Mouse (Mus musculus): Measurements from ENCODE around the gene Hnrnpa3. TPM values are rescaled to one million over a fixed set of nuclear protein-coding genes. Genes with fewer than 3 reads are reported as not detected.
"Not testable (repeated sequence)": the region's sequence is repeated elsewhere in the genome, so short reads cannot be mapped to it uniquely, and the experiment has no call there.

Hnrnpa3 gene
- polyA plus RNA-seq, 1 experiment from 2014 or later: 325 TPM

GRCm38 (mm10) chr2:75690656-75691055, 31.6 kb downstream of the Hnrnpa3 start:
- Histone ChIP-seq H3K4me2 (ENCODE audit: low read depth, low read length, severe bottlenecking) (no peak overlapping the region), H3K27ac (ENCODE audit: low read depth, low read length) (no peak overlapping the region), H3K36me3 (ENCODE audit: control insufficient read depth, insufficient read depth, low read length) (no peaks in the 10 kb centered on the region), H3K9ac (ENCODE audit: low read length) (no peak overlapping the region), H3K4me1 (replicated peaks; ENCODE audit: control insufficient read depth, insufficient read depth, low read length) (no peaks in the 10 kb centered on the region), H3K4me3 (ENCODE audit: low read depth, low read length) (no peak overlapping the region), H3K9me3 (ENCODE audit: control insufficient read depth, low read length) (no peaks in the 10 kb centered on the region), H3K27me3 (ENCODE audit: control insufficient read depth, insufficient read depth, low read length) (no peaks in the 10 kb centered on the region)
- 95% methylated on average over 4 of the region's 4 CpGs for WGBS
- ATAC-seq (replicated peaks; ENCODE audit: low FRiP score) (no peak), DNase-seq (ENCODE audit: low spot score) (no peak)

GRCm38 (mm10) chr2:75691316-75691715, 32.3 kb downstream of the Hnrnpa3 start:
- H3K4me3 ChIP-seq (ENCODE audit: low read depth, low read length): no peak overlapping the region
- no peaks in the 10 kb centered on the region for H3K4me1 ChIP-seq (replicated peaks; ENCODE audit: control insufficient read depth, insufficient read depth, low read length)
- no peak for ATAC-seq (replicated peaks; ENCODE audit: low FRiP score)
- H3K9me3 ChIP-seq (ENCODE audit: control insufficient read depth, low read length): no peaks in the 10 kb centered on the region
- H3K27ac ChIP-seq (ENCODE audit: low read depth, low read length): no peak overlapping the region
- no peaks in the 10 kb centered on the region for H3K36me3 ChIP-seq (ENCODE audit: control insufficient read depth, insufficient read depth, low read length)
- no peak overlapping the region for H3K9ac ChIP-seq (ENCODE audit: low read length)
- no peak for DNase-seq (ENCODE audit: low spot score)
- no peaks in the 10 kb centered on the region for H3K27me3 ChIP-seq (ENCODE audit: control insufficient read depth, insufficient read depth, low read length)
- H3K4me2 ChIP-seq (ENCODE audit: low read depth, low read length, severe bottlenecking): no peak overlapping the region
- 81% methylated on average over 8 of the region's 8 CpGs for WGBS

- Histone ChIP-seq H3K9ac (ENCODE audit: low read length) (no peak overlapping the region), H3K9me3 (ENCODE audit: control insufficient read depth, low read length) (no peaks in the 10 kb centered on the region), H3K27ac (ENCODE audit: low read depth, low read length) (no peak overlapping the region), H3K27me3 (ENCODE audit: control insufficient read depth, insufficient read depth, low read length) (no peaks in the 10 kb centered on the region), H3K4me1 (replicated peaks; ENCODE audit: control insufficient read depth, insufficient read depth, low read length) (no peaks in the 10 kb centered on the region), H3K4me3 (ENCODE audit: low read depth, low read length) (no peak overlapping the region), H3K36me3 (ENCODE audit: control insufficient read depth, insufficient read depth, low read length) (no peaks in the 10 kb centered on the region), H3K4me2 (ENCODE audit: low read depth, low read length, severe bottlenecking) (no peak overlapping the region)
- DNase-seq (ENCODE audit: low spot score) (no peak), ATAC-seq (replicated peaks; ENCODE audit: low FRiP score) (no peak)
- WGBS: 92% methylated on average over 6 of the region's 6 CpGs
Observed at GRCm38 (mm10) chr2:75692369-75692768, 33.3 kb downstream of the Hnrnpa3 start.

- not testable (repeated sequence) for H3K9ac ChIP-seq (ENCODE audit: low read length); H3K4me1 ChIP-seq (replicated peaks; ENCODE audit: control insufficient read depth, insufficient read depth, low read length); H3K4me3 ChIP-seq (ENCODE audit: low read depth, low read length); H3K27me3 ChIP-seq (ENCODE audit: control insufficient read depth, insufficient read depth, low read length); H3K4me2 ChIP-seq (ENCODE audit: low read depth, low read length, severe bottlenecking); H3K27ac ChIP-seq (ENCODE audit: low read depth, low read length); ATAC-seq (replicated peaks; ENCODE audit: low FRiP score); H3K36me3 ChIP-seq (ENCODE audit: control insufficient read depth, insufficient read depth, low read length); DNase-seq (ENCODE audit: low spot score); H3K9me3 ChIP-seq (ENCODE audit: control insufficient read depth, low read length)
- WGBS: 95% methylated on average over 3 of the region's 3 CpGs
Observed at GRCm38 (mm10) chr2:75694926-75695325, 35.9 kb downstream of the Hnrnpa3 start.

GRCm38 (mm10) chr2:75695676-75696350, 36.8 kb downstream of the Hnrnpa3 start:
- Histone ChIP-seq H3K27ac (ENCODE audit: low read depth, low read length) (no peak overlapping the region), H3K4me1 (replicated peaks; ENCODE audit: control insufficient read depth, insufficient read depth, low read length) (no peaks in the 10 kb centered on the region), H3K4me2 (ENCODE audit: low read depth, low read length, severe bottlenecking) (no peak overlapping the region), H3K9me3 (ENCODE audit: control insufficient read depth, low read length) (no peaks in the 10 kb centered on the region), H3K36me3 (ENCODE audit: control insufficient read depth, insufficient read depth, low read length) (no peaks in the 10 kb centered on the region), H3K9ac (ENCODE audit: low read length) (no peak overlapping the region), H3K27me3 (ENCODE audit: control insufficient read depth, insufficient read depth, low read length) (no peaks in the 10 kb centered on the region), H3K4me3 (ENCODE audit: low read depth, low read length) (no peak overlapping the region)
- DNase-seq (ENCODE audit: low spot score) (no peak), ATAC-seq (replicated peaks; ENCODE audit: low FRiP score) (no peak)
- WGBS: 63% methylated on average over 9 of the region's 9 CpGs

GRCm38 (mm10) chr2:75696371-75696770, 37.3 kb downstream of the Hnrnpa3 start:
- H3K4me2 ChIP-seq (ENCODE audit: low read depth, low read length, severe bottlenecking): no peak overlapping the region
- no peaks in the 10 kb centered on the region for H3K9me3 ChIP-seq (ENCODE audit: control insufficient read depth, low read length)
- H3K27me3 ChIP-seq (ENCODE audit: control insufficient read depth, insufficient read depth, low read length): no peaks in the 10 kb centered on the region
- no peaks in the 10 kb centered on the region for H3K36me3 ChIP-seq (ENCODE audit: control insufficient read depth, insufficient read depth, low read length)
- 68% methylated on average over 5 of the region's 5 CpGs for WGBS
- DNase-seq (ENCODE audit: low spot score) (no peak), ATAC-seq (replicated peaks; ENCODE audit: low FRiP score) (no peak)
- no peak overlapping the region for H3K4me3 ChIP-seq (ENCODE audit: low read depth, low read length)
- no peak overlapping the region for H3K27ac ChIP-seq (ENCODE audit: low read depth, low read length)
- H3K4me1 ChIP-seq (replicated peaks; ENCODE audit: control insufficient read depth, insufficient read depth, low read length): no peaks in the 10 kb centered on the region
- H3K9ac ChIP-seq (ENCODE audit: low read length): no peak overlapping the region

GRCm38 (mm10) chr2:75697222-75697621, 38.2 kb downstream of the Hnrnpa3 start:
- Histone ChIP-seq H3K9me3 (ENCODE audit: control insufficient read depth, low read length) (no peaks in the 10 kb centered on the region), H3K27ac (ENCODE audit: low read depth, low read length) (no peak overlapping the region), H3K9ac (ENCODE audit: low read length) (no peak overlapping the region), H3K4me3 (ENCODE audit: low read depth, low read length) (no peak overlapping the region), H3K36me3 (ENCODE audit: control insufficient read depth, insufficient read depth, low read length) (no peaks in the 10 kb centered on the region), H3K4me1 (replicated peaks; ENCODE audit: control insufficient read depth, insufficient read depth, low read length) (no peaks in the 10 kb centered on the region; the same call in 1 of the 2 replicates), H3K27me3 (ENCODE audit: control insufficient read depth, insufficient read depth, low read length) (no peaks in the 10 kb centered on the region), H3K4me2 (ENCODE audit: low read depth, low read length, severe bottlenecking) (no peak overlapping the region)
- 89% methylated on average over 3 of the region's 3 CpGs for WGBS
- ATAC-seq (replicated peaks; ENCODE audit: low FRiP score) (no peak), DNase-seq (ENCODE audit: low spot score) (no peak)

GRCm38 (mm10) chr2:75698007-75698406, 38.9 kb downstream of the Hnrnpa3 start:
- Histone ChIP-seq H3K4me1 (replicated peaks; ENCODE audit: control insufficient read depth, insufficient read depth, low read length) (no peaks in the 10 kb centered on the region; the same call in 1 of the 2 replicates), H3K27ac (ENCODE audit: low read depth, low read length) (no peak overlapping the region), H3K4me3 (ENCODE audit: low read depth, low read length) (no peak overlapping the region), H3K9me3 (ENCODE audit: control insufficient read depth, low read length) (no peaks in the 10 kb centered on the region), H3K9ac (ENCODE audit: low read length) (no peak overlapping the region), H3K36me3 (ENCODE audit: control insufficient read depth, insufficient read depth, low read length) (no peaks in the 10 kb centered on the region), H3K27me3 (ENCODE audit: control insufficient read depth, insufficient read depth, low read length) (no peaks in the 10 kb centered on the region), H3K4me2 (ENCODE audit: low read depth, low read length, severe bottlenecking) (no peak overlapping the region)
- no peak for ATAC-seq (replicated peaks; ENCODE audit: low FRiP score)
- DNase-seq (ENCODE audit: low spot score): no peak
- 38% methylated on average over 4 of the region's 4 CpGs for WGBS

- WGBS: 86% methylated on average over 3 of the region's 3 CpGs
- no peaks in the 10 kb centered on the region; the same call in 1 of the 2 replicates for H3K4me1 ChIP-seq (replicated peaks; ENCODE audit: control insufficient read depth, insufficient read depth, low read length)
- H3K4me2 ChIP-seq (ENCODE audit: low read depth, low read length, severe bottlenecking): no peak overlapping the region
- no peaks in the 10 kb centered on the region for H3K27me3 ChIP-seq (ENCODE audit: control insufficient read depth, insufficient read depth, low read length)
- no peak for DNase-seq (ENCODE audit: low spot score)
- H3K36me3 ChIP-seq (ENCODE audit: control insufficient read depth, insufficient read depth, low read length): no peaks in the 10 kb centered on the region
- H3K27ac ChIP-seq (ENCODE audit: low read depth, low read length): no peak overlapping the region
- no peak overlapping the region for H3K4me3 ChIP-seq (ENCODE audit: low read depth, low read length)
- no peak for ATAC-seq (replicated peaks; ENCODE audit: low FRiP score)
- H3K9ac ChIP-seq (ENCODE audit: low read length): no peak overlapping the region
- no peaks in the 10 kb centered on the region for H3K9me3 ChIP-seq (ENCODE audit: control insufficient read depth, low read length)
Observed at GRCm38 (mm10) chr2:75698874-75699273, 39.8 kb downstream of the Hnrnpa3 start.

Measured in forebrain, embryonic 11.5 days (tissue).